Mouse (Mus musculus): Measurements from ENCODE around the gene St6galnac4. TPM values are rescaled to one million over a fixed set of nuclear protein-coding genes. Genes with fewer than 3 reads are reported as not detected.
A peak's percentile ranks its signal among the peaks of the same experiment; 100 is the strongest.

The St6galnac4 gene
- polyA plus RNA-seq, 1 experiment from 2014 or later = 7.9 TPM

- no peak for ATAC-seq (ENCODE audit: insufficient read depth)
- Histone ChIP-seq H3K27me3 (no peaks in the 10 kb centered on the region), H3K4me3 (replicated peaks) (no peak overlapping the region), H3K9me3 (replicated peaks) (no peaks in the 10 kb centered on the region), H3K27ac (replicated peaks) (peak overlapping the region; percentile 69; the same call in 1 of the 2 replicates), H3K9ac (no peak overlapping the region), H3K4me2 (no peak overlapping the region), H3K36me3 (replicated peaks) (no peaks in the 10 kb centered on the region), H3K4me1 (replicated peaks) (peaks cover 52% of the 10 kb centered on the region)
- 25% methylated on average over 9 of the region's 9 CpGs for WGBS (ENCODE audit: insufficient replicate concordance)
Observed at GRCm38 (mm10) chr2:32644083-32644482, 57.2 kb downstream of the St6galnac4 start.

- H3K9me3 ChIP-seq (replicated peaks) = no peaks in the 10 kb centered on the region
- H3K9ac ChIP-seq = no peak overlapping the region
- ATAC-seq (ENCODE audit: insufficient read depth) = peak; percentile 78
- H3K4me2 ChIP-seq = peak overlapping the region; percentile 34
- H3K27ac ChIP-seq (replicated peaks) = peak overlapping the region; percentile 69
- peaks cover 49% of the 10 kb centered on the region for H3K4me1 ChIP-seq (replicated peaks)
- H3K4me3 ChIP-seq (replicated peaks) = no peak overlapping the region
- 33% methylated on average over 8 of the region's 8 CpGs for WGBS (ENCODE audit: insufficient replicate concordance)
- no peaks in the 10 kb centered on the region for H3K36me3 ChIP-seq (replicated peaks)
- H3K27me3 ChIP-seq = no peaks in the 10 kb centered on the region
Observed at GRCm38 (mm10) chr2:32644799-32645475, 58.0 kb downstream of the St6galnac4 start.

DNA sequence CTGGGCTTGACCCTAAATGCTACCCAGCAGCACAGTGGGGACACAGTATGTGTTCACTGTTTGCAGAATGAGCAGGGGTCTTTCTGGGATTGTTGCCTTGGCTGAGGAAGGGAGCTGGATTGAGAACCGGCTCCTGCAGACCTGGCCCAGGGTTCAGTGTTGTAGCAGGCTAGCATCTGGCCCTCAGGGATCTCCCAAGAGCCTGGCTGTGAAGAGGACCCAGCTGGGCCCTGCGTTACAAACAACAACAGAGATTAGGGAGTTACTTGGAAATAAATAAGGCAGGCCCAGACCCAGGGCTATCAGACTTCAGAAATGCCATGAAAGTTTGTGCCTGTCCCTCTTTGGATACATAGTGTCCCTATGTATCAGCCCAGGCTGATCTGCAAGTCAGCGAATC is 58.8 kb downstream of the St6galnac4 start:
- H3K27me3 ChIP-seq = no peaks in the 10 kb centered on the region
- no peaks in the 10 kb centered on the region for H3K36me3 ChIP-seq (replicated peaks)
- H3K27ac ChIP-seq (replicated peaks) = peak overlapping the region; percentile 69; the same call in 1 of the 2 replicates
- ATAC-seq (ENCODE audit: insufficient read depth) = no peak
- H3K9ac ChIP-seq = no peak overlapping the region
- H3K4me1 ChIP-seq (replicated peaks) = peaks cover 43% of the 10 kb centered on the region
- no peak overlapping the region for H3K4me3 ChIP-seq (replicated peaks)
- WGBS (ENCODE audit: insufficient replicate concordance) = 52% methylated on average over 3 of the region's 3 CpGs
- peak overlapping the region; percentile 64; the same call in 1 of the 2 replicates for H3K4me2 ChIP-seq
- no peaks in the 10 kb centered on the region for H3K9me3 ChIP-seq (replicated peaks)

DNA sequence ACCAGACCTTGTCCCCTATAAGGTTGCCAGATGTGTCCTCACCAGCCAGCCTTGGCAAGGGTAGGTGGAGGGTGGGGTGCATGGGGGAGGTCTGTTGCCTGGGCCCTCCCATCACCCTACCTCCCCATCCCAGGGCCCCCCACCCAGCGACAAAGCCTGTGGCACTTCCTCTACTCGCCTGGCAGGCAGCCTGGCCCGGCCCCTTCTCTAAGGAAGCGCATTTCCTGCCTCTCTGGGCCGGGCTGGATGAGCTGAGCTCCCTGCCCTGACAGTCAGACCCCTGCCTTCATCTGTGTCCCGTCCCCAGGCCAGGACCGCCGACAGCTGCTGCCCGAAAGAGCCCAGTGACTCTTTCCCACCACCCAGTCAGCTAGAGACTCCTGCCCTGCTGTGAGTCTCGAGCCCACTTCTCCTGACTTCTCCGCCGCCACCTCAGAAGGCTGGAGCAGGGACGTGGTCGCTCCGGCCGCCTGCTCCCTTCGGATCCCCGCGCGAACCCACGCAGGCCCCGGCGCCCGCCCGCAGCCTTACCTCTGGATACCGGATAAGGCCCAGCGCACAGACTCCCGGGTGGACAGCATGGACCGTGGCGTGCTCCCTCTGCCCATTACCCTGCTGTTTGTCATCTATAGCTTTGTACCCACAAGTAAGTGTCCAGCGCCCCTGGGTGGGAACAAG is 59.6 kb downstream of the St6galnac4 start, which contains the start of gene Eng:
Eng (plus strand) TSS at position 217 of the 678 bp plus-strand sequence.
- Histone ChIP-seq H3K4me2 (peak within 1 kb of the TSS; percentile 64), H3K4me1 (replicated peaks) (peaks cover 43% of the 10 kb centered on the region), H3K27me3 (no peaks in the 10 kb centered on the region), H3K9me3 (replicated peaks) (no peaks in the 10 kb centered on the region), H3K4me3 (replicated peaks) (peak within 1 kb of the TSS; percentile 52), H3K9ac (peak within 1 kb of the TSS; percentile 43), H3K36me3 (replicated peaks) (no peaks in the 10 kb centered on the region), H3K27ac (replicated peaks) (peak within 1 kb of the TSS; percentile 69)
- ATAC-seq (ENCODE audit: insufficient read depth) = 0 out of 2 replicates have a peak, but pooled peaks have one; percentile 23
- WGBS (ENCODE audit: insufficient replicate concordance) = 24% methylated on average over 31 of the region's 31 CpGs

- no peaks in the 10 kb centered on the region for H3K9me3 ChIP-seq (replicated peaks)
- H3K27ac ChIP-seq (replicated peaks) = no peak overlapping the region
- peak overlapping the region; percentile 43; the same call in 1 of the 2 replicates for H3K9ac ChIP-seq
- peaks cover 43% of the 10 kb centered on the region for H3K4me1 ChIP-seq (replicated peaks)
- H3K36me3 ChIP-seq (replicated peaks) = no peaks in the 10 kb centered on the region
- no peaks in the 10 kb centered on the region for H3K27me3 ChIP-seq
- peak overlapping the region; percentile 64 for H3K4me2 ChIP-seq
- peak overlapping the region; percentile 52 for H3K4me3 ChIP-seq (replicated peaks)
- 49% methylated on average over 7 of the region's 7 CpGs for WGBS (ENCODE audit: insufficient replicate concordance)
- no peak for ATAC-seq (ENCODE audit: insufficient read depth)
Observed at GRCm38 (mm10) chr2:32647366-32647765, 60.5 kb downstream of the St6galnac4 start.

Other genes starting within 250 kb of the St6galnac4 start
- gene Ciz1, start 234.8 kb upstream of the St6galnac4 start, polyA plus RNA-seq (2015; fragmentation: Nextera tagmentation; extraction: Ambion mirVana) = 17.0 and 18.0 TPM in 2 replicates
- 0.44 and 0.50 TPM in 2 replicates for gene Dnm1, start 233.8 kb upstream of the St6galnac4 start, polyA plus RNA-seq (2015; fragmentation: Nextera tagmentation; extraction: Ambion mirVana)
- 25.0 and 29.0 TPM in 2 replicates for gene 1110008P14Rik, start 205.2 kb upstream of the St6galnac4 start, polyA plus RNA-seq (2015; fragmentation: Nextera tagmentation; extraction: Ambion mirVana)
- 185 and 214 TPM in 2 replicates for gene Lcn2, start 198.8 kb upstream of the St6galnac4 start, polyA plus RNA-seq (2015; fragmentation: Nextera tagmentation; extraction: Ambion mirVana)
- gene Ptges2, start 191.2 kb upstream of the St6galnac4 start, polyA plus RNA-seq (2015; fragmentation: Nextera tagmentation; extraction: Ambion mirVana) = 12.0 and 12.2 TPM in 2 replicates
- gene Naif1, start 136.6 kb upstream of the St6galnac4 start, polyA plus RNA-seq (2015; fragmentation: Nextera tagmentation; extraction: Ambion mirVana) = 2.4 TPM in 2 replicates
- gene Slc25a25, start 135.7 kb upstream of the St6galnac4 start, polyA plus RNA-seq (2015; fragmentation: Nextera tagmentation; extraction: Ambion mirVana) = 9.6 and 10.4 TPM in 2 replicates
- 1.3 and 2.2 TPM in 2 replicates for gene Fam102a, start 51.8 kb upstream of the St6galnac4 start, polyA plus RNA-seq (2015; fragmentation: Nextera tagmentation; extraction: Ambion mirVana)
- gene Dpm2, start 16.2 kb upstream of the St6galnac4 start, polyA plus RNA-seq (2015; fragmentation: Nextera tagmentation; extraction: Ambion mirVana) = 48.2 and 49.0 TPM in 2 replicates
- gene Pip5kl1, start 12.3 kb upstream of the St6galnac4 start, polyA plus RNA-seq (2015; fragmentation: Nextera tagmentation; extraction: Ambion mirVana) = 0.22 TPM in 1 of 2 replicates, not detected in the other
- gene 9430097D07Rik, start 11.4 kb upstream of the St6galnac4 start, polyA plus RNA-seq (2015; fragmentation: Nextera tagmentation; extraction: Ambion mirVana) = not detected in 2 replicates
- gene St6galnac6, start 12.6 kb downstream of the St6galnac4 start, polyA plus RNA-seq (2015; fragmentation: Nextera tagmentation; extraction: Ambion mirVana) = 11.6 and 11.7 TPM in 2 replicates
- 4.7 and 6.6 TPM in 2 replicates for gene Ak1, start 34.7 kb downstream of the St6galnac4 start, polyA plus RNA-seq (2015; fragmentation: Nextera tagmentation; extraction: Ambion mirVana)
- gene Eng, start 59.5 kb downstream of the St6galnac4 start, polyA plus RNA-seq (2015; fragmentation: Nextera tagmentation; extraction: Ambion mirVana) = 23.5 and 29.5 TPM in 2 replicates
- 41.2 and 51.2 TPM in 2 replicates for gene Fpgs, start 117.0 kb downstream of the St6galnac4 start, polyA plus RNA-seq (2015; fragmentation: Nextera tagmentation; extraction: Ambion mirVana)
- gene Cdk9, start 126.0 kb downstream of the St6galnac4 start, polyA plus RNA-seq (2015; fragmentation: Nextera tagmentation; extraction: Ambion mirVana) = 48.3 and 49.6 TPM in 2 replicates
- 7.0 and 8.3 TPM in 2 replicates for gene Sh2d3c, start 134.0 kb downstream of the St6galnac4 start, polyA plus RNA-seq (2015; fragmentation: Nextera tagmentation; extraction: Ambion mirVana)
- not detected in 2 replicates for gene 6330409D20Rik, start 153.9 kb downstream of the St6galnac4 start, polyA plus RNA-seq (2015; fragmentation: Nextera tagmentation; extraction: Ambion mirVana)
- gene Tor2a, start 170.1 kb downstream of the St6galnac4 start, polyA plus RNA-seq (2015; fragmentation: Nextera tagmentation; extraction: Ambion mirVana) = 24.7 and 27.7 TPM in 2 replicates
- gene Ttc16, start 188.5 kb downstream of the St6galnac4 start, polyA plus RNA-seq (2015; fragmentation: Nextera tagmentation; extraction: Ambion mirVana) = 0.13 TPM in 1 of 2 replicates, not detected in the other
- 1.5 and 1.8 TPM in 2 replicates for gene Ptrh1, start 188.7 kb downstream of the St6galnac4 start, polyA plus RNA-seq (2015; fragmentation: Nextera tagmentation; extraction: Ambion mirVana)
- not detected in 2 replicates for gene Cfap157, start 197.3 kb downstream of the St6galnac4 start, polyA plus RNA-seq (2015; fragmentation: Nextera tagmentation; extraction: Ambion mirVana)

All from liver, embryonic 15.5 days (tissue).